Mouse (Mus musculus) heart, adult 2 months (tissue): ENCODE results near the gene Taldo1. TPM values are rescaled to one million over a fixed set of nuclear protein-coding genes. Genes with fewer than 3 reads are reported as not detected.
A peak's percentile ranks its signal among the peaks of the same experiment; 100 is the strongest.

Experiments
- DNase-seq, 2 experiments: peaks; one replicate each; pipeline ENCODE4 v3.0.0; 2021
- H3K27ac ChIP-seq: fragments of 200-600 bp; 2 replicates; pipeline ENCODE4 v1.8.1; 2022
- H3K27me3 ChIP-seq: fragments of 200-500 bp; 2 replicates; pipeline ENCODE4 v1.6.1; 2012; ENCODE audit warnings: mild to moderate bottlenecking, low read length, inconsistent platforms, mixed read lengths; ENCODE audit not compliant: control insufficient read depth, insufficient read depth
- H3K36me3 ChIP-seq: fragments of 200-500 bp; 2 replicates; pipeline ENCODE4 v1.6.1; 2012; ENCODE audit warnings: low read length, inconsistent platforms; ENCODE audit not compliant: control insufficient read depth, insufficient read depth
- H3K4me1 ChIP-seq: fragments of 200-500 bp; 2 replicates; pipeline ENCODE4 v1.6.1; 2011; ENCODE audit warnings: low read length; ENCODE audit not compliant: control insufficient read depth, insufficient read depth
- H3K4me3 ChIP-seq: fragments of 200-600 bp; 2 replicates; pipeline ENCODE4 v1.8.1; 2022
- H3K79me2 ChIP-seq: fragments of 200-500 bp; replicated peaks from 2 replicates; pipeline ENCODE4 v1.6.1; 2012; ENCODE audit warnings: mild to moderate bottlenecking, inconsistent platforms, low read length, moderate library complexity, mixed read lengths; ENCODE audit not compliant: control insufficient read depth, insufficient read depth
- H3K9ac ChIP-seq: fragments of 200-500 bp; 2 replicates; pipeline ENCODE4 v1.6.1; 2012; ENCODE audit warnings: low read depth, mild to moderate bottlenecking, control low read depth, inconsistent platforms, low read length, mixed read lengths
- CTCF ChIP-seq: fragments of 200-600 bp; IDR thresholded peaks from 2 replicates; pipeline ENCODE4 v1.8.1; 2022; ENCODE audit warnings: antibody characterized with exemption, mild to moderate bottlenecking, moderate library complexity
- EP300 ChIP-seq: fragments of 200-500 bp; IDR thresholded peaks from 2 replicates; pipeline ENCODE4 v1.6.1; 2011; ENCODE audit warnings: low read depth, low read length, control low read depth; ENCODE audit not compliant: insufficient read depth
- POLR2A ChIP-seq: fragments of 200-500 bp; IDR thresholded peaks from 2 replicates; pipeline ENCODE4 v1.6.1; 2011; ENCODE audit warnings: mild to moderate bottlenecking, low read depth, low read length, control low read depth; ENCODE audit not compliant: insufficient read depth
- WGBS: fragments of 180-500 bp; shearing (Covaris S2); methylation state at CpG from one replicate; pipeline ENCODE4 v1.1.7; 2018; 5-methylcytosine and 5-hydroxymethylcytosine counted together
- intact Hi-C: fragments of 180-260 bp; cut with DNase I; formaldehyde crosslinking; loops from one replicate; pipeline ENCODE4 v1.15.1; 2025
- polyA plus RNA-seq: library from polyadenylated mRNA; depleted of rRNA; stranded (reverse); fragments of >200 nt; gene quantifications from 2 replicates; pipeline ENCODE4 v1.2.3, GENCODE M21; 2012
- total RNA-seq, 2 experiments: library from RNA; stranded (reverse); gene quantifications; 2 replicates each; pipeline ENCODE4 v1.2.3; 2021

Taldo1 gene
- total and polyA plus RNA-seq, 3 experiments = 110 to 132 (median 116) TPM

DNA sequence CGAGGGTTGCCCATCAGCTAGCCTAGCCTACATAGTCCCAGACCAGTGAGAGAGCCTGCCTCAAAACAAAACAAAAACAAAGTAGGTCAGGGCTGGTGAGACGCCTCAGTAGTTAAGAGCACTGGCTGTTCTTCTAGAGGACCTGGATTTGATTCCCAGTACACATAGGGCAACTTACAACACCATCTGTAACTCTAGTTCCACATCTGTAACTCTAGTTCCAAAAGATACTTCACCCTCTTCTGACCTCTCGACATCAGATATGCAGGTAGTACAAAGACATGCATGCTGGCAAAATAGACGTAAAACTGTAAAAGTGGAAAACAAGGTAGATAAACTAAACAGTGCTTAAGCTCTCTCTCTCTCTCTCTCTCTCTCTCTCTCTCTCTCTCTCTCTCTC lies 31.8 kb downstream of the Taldo1 start:
- Histone ChIP-seq H3K79me2 (no peaks in the 10 kb centered on the region), H3K9ac (no peak overlapping the region), H3K4me3 (no peak overlapping the region), H3K27ac (no peak overlapping the region), H3K27me3 (no peaks in the 10 kb centered on the region), H3K4me1 (no peaks in the 10 kb centered on the region), H3K36me3 (no peaks in the 10 kb centered on the region)
- 69% methylated on average over 4 of the region's 4 CpGs for WGBS
- no peak for DNase-seq
- TF ChIP-seq EP300 = no peak
- no peak for TF ChIP-seq POLR2A
- no peak for TF ChIP-seq CTCF
- intact Hi-C loops = no loop called here

DNA sequence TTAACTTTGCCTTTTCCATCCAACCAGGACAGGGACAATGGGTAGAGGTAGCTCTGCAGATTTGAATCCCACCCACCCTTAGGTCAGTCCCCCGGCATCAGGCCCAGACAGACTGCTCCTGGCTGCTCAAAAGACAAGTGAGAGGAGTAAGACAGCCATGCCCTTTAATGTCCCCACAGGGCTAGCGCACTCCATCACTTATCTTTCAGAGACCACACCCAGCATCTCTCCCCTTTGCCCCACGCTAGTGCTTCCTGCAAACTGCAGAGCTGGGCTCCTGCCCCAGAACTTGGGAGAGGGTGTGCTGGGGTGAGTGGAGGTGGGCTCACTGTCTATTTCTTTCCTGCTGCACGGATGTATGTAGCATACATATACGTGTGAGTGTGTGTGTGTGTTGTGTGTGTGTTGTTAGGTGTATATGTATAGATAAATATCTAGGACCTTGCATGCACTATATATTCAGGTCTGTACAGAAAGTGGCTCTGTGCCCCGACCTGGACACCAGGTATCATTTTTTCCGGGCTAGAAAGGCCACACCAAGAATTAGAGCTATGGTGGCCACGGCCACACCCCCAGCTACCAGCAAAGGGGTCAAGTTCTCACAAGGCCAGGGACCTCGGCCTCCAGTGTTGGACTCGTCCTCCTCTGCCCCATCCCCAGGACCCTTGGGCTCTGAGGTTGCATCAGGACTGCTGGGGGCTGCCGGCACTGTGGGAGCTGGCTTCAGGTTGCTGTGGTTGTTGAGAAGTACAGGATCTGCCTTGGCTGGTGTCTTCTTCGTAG lies 35.1 kb downstream of the Taldo1 start:
- Histone ChIP-seq H3K4me1 (no peaks in the 10 kb centered on the region), H3K4me3 (no peak overlapping the region), H3K27ac (no peak overlapping the region), H3K27me3 (no peaks in the 10 kb centered on the region), H3K9ac (no peak overlapping the region), H3K79me2 (no peaks in the 10 kb centered on the region), H3K36me3 (no peaks in the 10 kb centered on the region)
- intact Hi-C loops = no loop called here
- DNase-seq = no peak
- TF ChIP-seq EP300 (no peak), CTCF (no peak), POLR2A (no peak)
- WGBS = 78% methylated on average over 12 of the region's 12 CpGs

DNA sequence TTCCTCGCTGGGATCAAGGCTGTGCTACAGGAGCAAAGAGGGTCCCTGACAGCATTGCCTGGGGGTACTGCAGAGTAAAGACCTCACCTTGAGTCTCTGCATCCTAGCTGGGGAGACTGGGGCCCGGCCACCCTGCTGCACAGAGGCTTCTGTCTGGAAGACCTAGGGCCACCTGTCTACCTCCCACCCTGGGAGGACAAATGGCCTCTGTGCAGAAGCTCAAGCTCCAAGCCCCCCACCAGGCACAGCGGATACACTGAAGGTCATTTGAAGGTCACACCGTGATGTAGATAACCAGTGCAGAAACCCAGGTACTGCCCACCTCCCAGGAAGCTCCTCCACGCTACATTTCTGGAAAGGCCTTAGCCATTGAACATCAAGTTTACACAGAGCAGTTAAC lies 36.7 kb downstream of the Taldo1 start:
- Histone ChIP-seq H3K27me3 (no peaks in the 10 kb centered on the region), H3K79me2 (no peaks in the 10 kb centered on the region), H3K27ac (no peak overlapping the region), H3K9ac (no peak overlapping the region), H3K4me3 (peak overlapping the region; percentile 16; the same call in 1 of the 2 replicates), H3K4me1 (no peaks in the 10 kb centered on the region), H3K36me3 (no peaks in the 10 kb centered on the region)
- intact Hi-C loops = no loop called here
- DNase-seq = no peak
- 68% methylated on average over 5 of the region's 5 CpGs for WGBS
- TF ChIP-seq POLR2A = no peak
- no peak for TF ChIP-seq EP300
- no peak for TF ChIP-seq CTCF

DNA sequence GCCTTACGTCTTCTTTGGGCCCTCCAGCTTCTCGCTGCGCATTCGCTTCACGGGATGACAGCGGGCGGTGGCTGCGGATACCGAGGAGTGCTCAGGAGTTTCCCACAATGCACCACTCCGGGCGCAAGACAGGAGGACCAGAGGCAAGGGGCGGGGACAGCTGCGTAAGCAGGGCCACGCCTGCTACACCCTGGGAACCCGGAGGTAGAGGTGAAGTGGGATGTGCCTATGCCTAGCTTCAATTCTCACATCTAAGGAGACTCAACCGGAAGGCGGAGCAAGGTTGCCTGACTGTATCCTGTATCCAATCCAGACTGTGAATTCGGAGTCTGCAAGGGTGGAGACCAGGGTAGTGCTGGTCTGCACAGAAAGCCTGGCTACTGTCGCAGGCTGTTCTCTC lies 37.3 kb downstream of the Taldo1 start, which contains the start of gene Cend1:
Gene Cend1 (minus strand): TSS at position 182 of the 400 bp plus-strand sequence.
- intact Hi-C loops = no loop called here
- peak; percentile 68 to 71 for DNase-seq
- TF ChIP-seq EP300 (no peak), CTCF (no peak), POLR2A (no peak)
- Histone ChIP-seq H3K79me2 (no peaks in the 10 kb centered on the region), H3K4me1 (peaks cover 2% of the 10 kb centered on the region; the same call in 1 of the 2 replicates), H3K27ac (no peak within 1 kb of the TSS; the same call in 1 of the 2 replicates), H3K4me3 (peak within 1 kb of the TSS; percentile 16; the same call in 1 of the 2 replicates), H3K36me3 (no peaks in the 10 kb centered on the region), H3K9ac (no peak within 1 kb of the TSS), H3K27me3 (no peaks in the 10 kb centered on the region)
- WGBS = 9% methylated on average over 19 of the region's 19 CpGs

DNA sequence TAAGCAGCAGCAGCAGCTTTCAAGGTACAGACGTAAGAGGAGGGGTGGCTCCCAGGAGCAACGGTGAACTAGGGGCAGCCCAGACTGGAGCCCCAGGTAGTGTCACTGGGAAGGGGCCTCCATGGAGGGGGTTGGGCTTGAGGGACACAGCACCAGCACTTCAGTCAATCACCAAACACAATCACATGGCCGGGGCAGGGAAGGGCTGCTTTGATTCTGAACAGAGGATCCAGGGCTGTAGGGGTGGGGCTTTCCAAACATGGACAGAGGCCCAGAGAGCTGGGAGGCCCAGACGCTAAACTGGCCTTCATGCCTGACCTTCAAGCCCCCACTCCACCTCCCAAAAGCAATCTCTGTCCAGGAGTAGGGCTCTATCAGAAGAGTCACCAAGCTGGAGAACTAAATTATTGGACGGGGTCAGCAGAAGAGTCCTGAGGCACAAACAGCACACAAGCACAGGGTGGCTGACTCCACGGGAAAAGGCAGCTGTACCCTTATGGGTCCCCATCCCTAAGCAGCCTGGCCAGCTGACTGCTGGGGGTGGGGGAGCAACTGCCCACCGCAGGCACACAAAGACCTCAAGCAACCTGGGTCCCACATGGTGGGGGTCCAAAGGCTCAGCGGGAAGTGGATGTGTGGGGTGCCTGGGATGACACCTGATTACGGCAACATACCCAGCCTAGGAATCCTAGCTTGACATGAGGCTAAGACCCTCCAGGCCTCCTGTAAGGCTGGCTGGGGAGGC lies 38.0 kb downstream of the Taldo1 start:
- H3K27me3 ChIP-seq = no peaks in the 10 kb centered on the region
- no peaks in the 10 kb centered on the region for H3K79me2 ChIP-seq
- no peak overlapping the region for H3K4me3 ChIP-seq
- H3K4me1 ChIP-seq = peaks cover 4% of the 10 kb centered on the region
- intact Hi-C loops = no loop called here
- TF ChIP-seq EP300 = no peak
- TF ChIP-seq POLR2A = no peak
- TF ChIP-seq CTCF = no peak
- no peak overlapping the region for H3K27ac ChIP-seq
- 58% methylated on average over 9 of the region's 9 CpGs for WGBS
- no peak for DNase-seq
- no peaks in the 10 kb centered on the region for H3K36me3 ChIP-seq
- H3K9ac ChIP-seq = no peak overlapping the region

DNA sequence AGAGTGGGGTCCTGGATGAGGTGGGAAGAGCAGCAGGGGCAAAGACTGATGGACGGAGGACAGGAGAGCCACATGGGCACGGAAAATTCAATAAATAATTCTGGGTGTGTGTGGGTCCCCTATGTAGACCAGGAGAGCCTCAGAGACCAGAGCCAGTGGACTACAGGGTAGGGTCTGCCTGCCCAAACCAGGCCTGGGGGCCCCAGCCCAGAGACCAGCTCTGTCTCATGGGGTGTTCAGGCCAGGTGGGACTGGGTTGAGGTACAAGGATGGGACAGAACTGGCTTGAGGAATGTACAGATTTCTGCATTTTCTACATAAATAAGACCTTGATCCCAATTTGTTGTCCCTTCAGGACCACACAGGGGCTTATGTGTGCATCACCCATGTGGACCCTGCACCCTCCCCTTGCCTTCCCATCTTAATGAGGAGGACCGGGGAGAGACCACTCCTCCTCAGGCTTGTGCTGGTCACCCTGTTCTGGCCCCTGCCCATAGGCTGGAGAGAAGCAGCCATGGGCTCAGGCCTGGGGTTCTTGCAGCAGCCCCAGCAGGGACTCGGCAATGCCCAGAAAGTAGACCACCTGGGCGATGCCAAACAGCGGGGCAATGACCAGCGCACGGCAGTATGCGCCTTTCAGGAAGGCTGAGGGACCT lies 38.7 kb downstream of the Taldo1 start:
- Histone ChIP-seq H3K27me3 (no peaks in the 10 kb centered on the region), H3K4me1 (peaks cover 7% of the 10 kb centered on the region), H3K4me3 (no peak overlapping the region), H3K36me3 (no peaks in the 10 kb centered on the region), H3K27ac (no peak overlapping the region), H3K9ac (no peak overlapping the region), H3K79me2 (no peaks in the 10 kb centered on the region)
- TF ChIP-seq EP300 = no peak
- no peak for TF ChIP-seq CTCF
- no peak for TF ChIP-seq POLR2A
- WGBS = 92% methylated on average over 9 of the region's 9 CpGs
- intact Hi-C loops = no loop called here
- no peak for DNase-seq
